Mouse (Mus musculus) layer of hippocampus, adult 2 months (tissue): ENCODE results near the gene Coro1c. TPM values are rescaled to one million over a fixed set of nuclear protein-coding genes. Genes with fewer than 3 reads are reported as not detected.

Experiments
- DNase-seq, 2 experiments: peaks; one replicate each; pipeline ENCODE4 v3.0.0; 2022; ENCODE audit warnings: low spot score in 2 of 2
- H3K27ac ChIP-seq: fragments of 200-600 bp; 2 replicates; pipeline ENCODE4 v1.8.1; 2022
- H3K4me3 ChIP-seq: fragments of 200-600 bp; 2 replicates; pipeline ENCODE4 v1.8.1; 2022; ENCODE audit warnings: mild to moderate bottlenecking
- CTCF ChIP-seq: fragments of 200-600 bp; conservative IDR thresholded peaks from 2 replicates; pipeline ENCODE4 v1.8.1; 2022; ENCODE audit warnings: antibody characterized with exemption, mild to moderate bottlenecking, moderate library complexity
- total RNA-seq, 2 experiments: library from RNA; stranded (reverse); gene quantifications; 2 replicates each; pipeline ENCODE4 v1.2.3; 2021

The Coro1c gene
- total RNA-seq, 2 experiments from 2014 or later: 95.2 to 101 TPM

DNA sequence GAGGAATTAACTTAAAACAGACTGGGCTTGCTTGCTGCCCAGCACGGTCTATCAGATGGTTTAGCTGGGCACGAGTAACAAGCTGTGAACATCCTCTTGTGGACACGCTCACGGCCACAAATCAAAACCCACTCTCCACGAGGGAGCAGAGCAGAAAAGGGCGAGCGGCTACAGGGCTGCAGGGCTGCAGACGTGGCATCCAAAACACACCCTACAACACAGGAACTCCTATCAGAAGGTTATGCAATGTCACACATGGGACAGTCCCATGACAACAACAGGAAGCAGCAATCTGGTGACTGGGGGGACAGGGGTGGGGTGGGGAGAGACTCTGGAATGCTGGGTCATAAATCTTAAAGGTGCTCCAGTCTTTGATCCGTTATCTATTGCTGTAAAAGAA lies 10.1 kb upstream of the Coro1c start:
- Histone ChIP-seq H3K4me3 (no peak overlapping the region), H3K27ac (no peak overlapping the region)
- no peak for DNase-seq
- TF ChIP-seq CTCF: no peak

DNA sequence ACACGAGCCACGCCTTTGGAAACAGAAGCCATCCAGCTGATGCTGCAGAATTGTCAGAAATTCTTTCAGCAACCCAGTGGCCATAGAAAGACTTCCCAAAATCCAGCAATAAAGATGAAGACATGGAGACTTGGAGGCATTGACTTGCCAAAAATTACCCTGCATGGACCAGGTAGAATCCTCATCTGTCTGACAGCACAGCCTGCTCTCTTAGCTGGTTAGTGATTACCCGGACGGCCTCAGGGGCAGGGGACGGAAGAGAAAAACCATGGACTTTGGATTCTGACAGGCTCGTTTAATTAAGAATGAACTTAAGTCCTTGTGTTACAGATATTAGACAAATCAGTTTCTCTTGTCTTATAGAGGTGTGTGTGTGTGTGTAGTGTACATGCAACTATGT lies 2.1 kb upstream of the Coro1c start:
- no peak for DNase-seq
- Histone ChIP-seq H3K4me3 (no peak overlapping the region), H3K27ac (no peak overlapping the region)
- no peak for TF ChIP-seq CTCF

DNA sequence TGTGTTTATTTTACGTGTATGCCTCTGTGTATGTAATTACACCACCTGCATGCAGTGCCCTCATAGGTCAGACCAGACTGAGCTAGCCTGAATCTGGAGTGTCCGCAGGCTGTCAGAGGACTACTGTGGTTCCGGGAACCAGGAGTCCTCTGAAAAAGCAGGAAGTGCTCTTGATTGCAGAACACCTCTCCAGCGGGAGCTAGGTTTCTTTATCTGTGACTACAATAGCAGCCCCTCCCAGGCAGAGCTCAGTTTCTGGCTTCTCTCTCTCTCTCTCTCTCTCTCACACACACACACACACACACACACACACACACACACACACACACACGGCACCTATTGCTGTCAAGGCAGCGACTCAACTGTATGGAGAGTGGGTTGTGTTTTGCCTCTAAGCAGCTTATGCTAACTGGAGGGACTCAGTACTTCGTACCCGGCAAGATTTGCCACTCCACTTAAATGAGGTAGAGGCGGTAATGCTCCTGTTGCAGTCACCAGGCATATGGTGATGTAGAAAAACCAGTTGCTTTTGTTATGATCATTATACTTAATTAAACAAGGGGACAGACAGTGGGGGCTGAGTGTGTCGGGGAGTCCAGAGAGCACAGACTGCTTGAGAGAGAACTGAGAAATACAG lies 1.6 kb upstream of the Coro1c start:
- peak in 1 of 2 experiments; percentile 35 for DNase-seq
- H3K27ac ChIP-seq: no peak overlapping the region

DNA sequence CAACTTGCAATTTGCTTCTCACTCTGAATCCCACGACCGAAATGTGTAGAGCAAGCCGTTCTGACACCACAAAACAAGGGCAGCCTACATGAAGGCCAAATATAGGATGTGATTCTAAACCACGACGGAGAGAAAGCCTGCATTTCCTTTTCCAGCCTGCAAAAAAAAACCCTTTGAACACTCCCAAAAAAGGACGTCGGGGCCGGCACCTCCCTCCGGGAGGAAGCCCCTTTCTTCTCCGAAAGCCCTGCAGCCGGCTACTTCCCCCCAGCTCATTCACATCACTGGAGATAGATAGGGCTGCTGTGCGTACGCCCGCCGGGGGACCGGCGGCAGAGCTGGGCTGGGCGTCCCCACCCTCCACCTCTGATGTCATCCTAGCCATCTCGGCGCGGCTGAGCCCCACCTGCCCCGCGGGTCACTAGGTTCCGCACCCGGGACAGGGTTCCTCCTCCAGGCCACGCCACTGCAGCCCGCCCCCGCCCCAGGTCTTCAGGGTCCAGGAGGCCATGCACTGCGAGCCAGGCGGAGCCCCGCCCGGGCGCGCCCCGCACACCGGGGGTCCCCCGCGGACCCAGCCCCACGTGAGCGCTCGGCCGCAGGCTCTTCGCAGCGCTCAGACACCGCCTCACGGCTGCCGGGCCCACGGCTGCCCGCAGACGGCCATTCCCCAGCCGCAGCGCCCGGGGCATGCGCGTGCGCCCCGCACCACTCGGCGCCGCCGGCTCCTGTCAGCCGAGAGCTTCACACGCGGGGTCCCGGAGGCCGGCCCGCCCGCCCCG lies 581 bp downstream of the Coro1c start:
- peak in 1 of 2 experiments; percentile 41 for DNase-seq
- Histone ChIP-seq H3K4me3 (peak overlapping the region; percentile 83), H3K27ac (peak overlapping the region; percentile 95)
- peak; percentile 38 for TF ChIP-seq CTCF

More for the DNA sequence above, 1.6 kb upstream of the Coro1c start:
- TF ChIP-seq CTCF: no peak
- no peak overlapping the region for H3K4me3 ChIP-seq

DNA sequence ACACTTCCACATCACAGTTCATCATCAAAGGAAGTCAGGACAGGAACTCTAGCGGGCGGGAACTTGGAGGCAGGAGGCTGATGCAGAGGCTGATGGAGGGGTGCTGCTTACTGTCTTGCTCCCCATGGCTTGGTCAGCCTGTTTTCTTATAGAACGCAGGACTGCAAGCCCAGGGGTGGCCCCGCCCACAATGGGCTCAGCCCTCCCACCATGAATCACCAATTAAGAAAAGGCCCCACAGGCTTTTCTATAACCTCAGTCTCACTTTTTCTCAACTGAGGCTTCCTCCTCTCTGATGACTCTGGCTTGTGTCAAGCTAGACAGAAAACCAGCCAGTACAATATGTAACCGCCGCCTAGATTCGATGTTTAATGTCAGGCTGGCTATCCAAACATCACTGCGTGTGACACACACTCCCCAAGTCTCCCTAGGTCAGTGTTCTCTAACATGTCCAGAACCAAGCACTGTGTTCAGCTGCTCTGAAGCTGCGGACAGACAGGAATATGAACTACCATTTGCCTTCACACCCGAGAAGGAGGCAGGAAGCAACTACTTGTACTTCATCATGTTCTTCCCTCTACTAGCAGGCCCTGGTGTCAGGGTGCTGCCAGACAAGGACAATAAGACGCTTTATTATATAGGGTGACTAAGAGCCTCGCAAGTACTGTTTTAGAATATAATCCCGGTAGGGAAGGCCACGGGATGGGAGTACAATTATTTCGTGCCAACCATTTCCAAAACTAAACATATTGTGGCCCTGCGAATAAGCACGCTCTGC lies 1.4 kb downstream of the Coro1c start:
- no peak for DNase-seq

DNA sequence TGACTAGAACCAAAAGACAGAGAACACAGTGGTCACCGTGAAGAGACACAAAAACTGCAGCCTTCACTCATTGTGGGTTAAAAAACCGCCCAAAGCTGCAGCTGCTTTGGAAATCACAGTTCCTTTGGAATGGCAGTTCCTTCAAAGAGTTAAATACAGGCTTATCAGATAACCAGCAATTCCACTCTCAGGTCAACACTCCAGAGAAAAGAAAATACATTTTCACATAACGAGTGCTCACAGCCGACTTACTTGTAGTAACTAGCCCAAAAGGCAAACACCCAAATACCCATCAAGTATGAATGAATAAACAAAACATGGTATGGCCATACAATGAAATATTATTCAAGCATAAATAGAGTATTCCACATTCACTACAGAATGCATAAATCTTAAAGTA lies 3.6 kb downstream of the Coro1c start:
- TF ChIP-seq CTCF: no peak
- no peak overlapping the region for H3K27ac ChIP-seq
- no peak for DNase-seq
- H3K4me3 ChIP-seq: no peak overlapping the region

More for the DNA sequence above, 1.4 kb downstream of the Coro1c start:
- Histone ChIP-seq H3K4me3 (peak overlapping the region; percentile 83), H3K27ac (peak overlapping the region; percentile 95)
- no peak for TF ChIP-seq CTCF

DNA sequence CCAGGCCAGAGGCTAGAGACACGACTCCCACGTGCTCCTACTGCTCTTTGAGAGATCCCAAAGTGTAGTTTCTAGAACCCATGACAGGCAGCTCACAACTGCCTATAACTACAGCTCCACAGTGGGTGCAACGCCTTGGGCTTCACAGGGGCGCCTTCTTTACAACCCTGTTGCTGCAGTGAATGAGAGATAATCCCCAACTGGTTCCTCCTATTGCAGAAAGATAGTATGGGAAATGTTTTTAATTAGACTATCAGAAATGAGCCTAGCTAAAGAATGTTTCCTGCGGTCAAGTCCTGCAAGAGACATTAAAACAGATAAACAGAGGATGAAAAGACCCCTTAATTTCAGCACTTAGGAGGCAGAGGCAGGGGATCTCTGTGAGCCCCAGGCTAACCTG lies 5.6 kb downstream of the Coro1c start:
- H3K4me3 ChIP-seq: no peak overlapping the region
- H3K27ac ChIP-seq: no peak overlapping the region
- no peak for DNase-seq
- TF ChIP-seq CTCF: no peak

DNA sequence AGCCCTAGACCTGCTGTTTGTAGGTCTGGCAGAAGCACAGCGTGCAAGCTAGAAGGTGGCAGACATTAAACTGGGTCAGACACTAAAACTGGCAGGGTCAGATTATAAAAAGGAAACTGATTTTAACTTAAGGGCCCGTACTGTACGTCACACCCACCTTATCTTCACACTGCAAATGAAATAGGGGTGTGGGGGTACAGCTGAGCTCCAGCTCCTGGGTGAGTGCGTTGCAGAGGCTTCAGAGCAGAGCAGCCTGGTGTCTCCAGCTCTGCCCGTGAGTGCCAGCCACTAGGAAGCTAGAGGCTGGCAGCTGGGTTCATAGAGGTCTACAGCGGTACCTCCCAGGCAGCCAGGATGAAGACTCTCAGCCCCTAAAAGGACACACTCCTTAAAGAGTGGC lies 6.5 kb downstream of the Coro1c start:
- no peak overlapping the region for H3K4me3 ChIP-seq
- DNase-seq: no peak
- H3K27ac ChIP-seq: no peak overlapping the region
- TF ChIP-seq CTCF: no peak

DNA sequence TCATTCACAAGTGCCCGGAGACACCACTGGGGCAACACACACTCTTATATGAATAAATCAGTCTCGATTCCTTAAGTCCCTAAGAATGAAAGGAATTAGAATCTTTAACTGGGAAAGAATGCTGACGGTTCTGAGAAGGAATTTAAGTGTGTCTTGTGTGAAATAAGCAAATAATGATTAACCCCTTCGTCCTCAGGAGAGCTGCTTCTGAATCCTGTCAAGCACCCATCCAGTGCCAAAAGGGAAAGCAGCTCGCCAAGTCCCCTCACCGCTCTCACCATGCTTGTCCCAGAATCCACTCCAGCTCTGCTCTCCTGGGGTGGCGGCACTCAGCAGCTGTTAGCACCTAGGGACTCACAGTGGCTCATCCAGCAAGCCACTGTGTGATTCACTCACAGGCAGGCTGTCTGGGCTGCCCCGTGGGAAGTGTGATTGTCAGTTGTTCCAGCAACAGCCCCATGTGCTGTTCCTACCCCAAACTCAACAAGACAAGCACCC lies 7.4 kb downstream of the Coro1c start:
- Histone ChIP-seq H3K4me3 (no peak overlapping the region), H3K27ac (no peak overlapping the region)
- no peak for TF ChIP-seq CTCF
- no peak for DNase-seq

DNA sequence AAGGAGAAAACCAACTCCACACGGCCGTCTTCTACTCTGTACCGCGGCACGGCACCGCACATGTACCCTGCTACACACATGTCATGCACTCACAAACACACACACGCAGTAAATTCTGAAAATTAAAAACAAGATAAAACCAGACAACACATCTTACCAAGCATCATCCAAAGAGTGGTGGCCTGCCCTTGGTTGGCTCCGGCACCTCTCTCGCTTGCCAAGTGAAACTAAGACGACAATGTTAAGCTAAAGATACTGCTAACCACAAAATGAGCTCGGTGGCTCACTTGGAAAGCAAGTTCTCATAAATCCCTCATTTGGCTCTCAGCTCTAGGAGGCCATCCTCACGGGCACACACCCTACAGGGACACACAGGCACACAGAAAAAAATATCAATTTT lies 9.0 kb downstream of the Coro1c start:
- DNase-seq: no peak
- TF ChIP-seq CTCF: no peak
- Histone ChIP-seq H3K27ac (no peak overlapping the region), H3K4me3 (no peak overlapping the region)

DNA sequence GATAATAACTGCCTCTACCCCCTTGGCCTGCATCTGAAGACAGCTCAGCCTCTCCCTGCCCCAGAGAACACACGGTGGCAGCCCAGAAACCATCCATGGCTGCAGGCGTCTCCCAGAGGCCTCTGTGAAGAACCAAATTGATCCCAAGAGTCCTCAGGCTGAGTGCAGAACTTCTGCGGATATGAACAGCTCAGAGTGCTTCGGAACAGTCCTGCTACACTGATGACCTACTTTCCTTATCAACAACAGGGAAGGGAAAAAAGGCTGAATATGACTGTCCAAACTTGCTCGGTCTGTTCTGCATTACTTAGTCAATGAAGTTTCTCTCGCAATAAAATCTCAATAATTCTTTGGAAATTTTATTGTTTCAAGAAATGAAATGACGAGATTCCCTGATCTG lies 16.6 kb downstream of the Coro1c start:
- no peak overlapping the region for H3K4me3 ChIP-seq
- H3K27ac ChIP-seq: no peak overlapping the region
- no peak for DNase-seq
- no peak for TF ChIP-seq CTCF

DNA sequence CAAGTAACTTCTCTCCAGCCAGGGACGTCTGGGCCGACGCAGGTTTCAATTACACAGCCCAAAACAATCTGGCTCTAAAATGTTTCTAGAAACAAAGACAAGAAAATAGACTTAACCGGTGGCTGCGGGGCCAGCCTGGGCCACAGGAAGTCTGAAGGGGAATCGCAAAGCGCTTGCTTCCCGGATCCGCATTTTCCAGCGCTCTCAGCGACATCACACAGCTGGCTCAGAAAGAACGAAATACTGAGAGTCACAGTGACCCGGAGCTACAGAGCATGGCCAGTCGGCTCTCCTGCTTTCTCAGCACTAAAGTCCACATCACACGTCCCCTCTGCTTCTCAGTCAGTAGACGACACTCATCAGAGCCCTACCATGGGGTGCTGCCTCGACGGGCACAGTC lies 17.7 kb downstream of the Coro1c start:
- Histone ChIP-seq H3K27ac (peak overlapping the region; percentile 21; the same call in 1 of the 2 replicates), H3K4me3 (no peak overlapping the region)
- no peak for TF ChIP-seq CTCF
- no peak for DNase-seq

DNA sequence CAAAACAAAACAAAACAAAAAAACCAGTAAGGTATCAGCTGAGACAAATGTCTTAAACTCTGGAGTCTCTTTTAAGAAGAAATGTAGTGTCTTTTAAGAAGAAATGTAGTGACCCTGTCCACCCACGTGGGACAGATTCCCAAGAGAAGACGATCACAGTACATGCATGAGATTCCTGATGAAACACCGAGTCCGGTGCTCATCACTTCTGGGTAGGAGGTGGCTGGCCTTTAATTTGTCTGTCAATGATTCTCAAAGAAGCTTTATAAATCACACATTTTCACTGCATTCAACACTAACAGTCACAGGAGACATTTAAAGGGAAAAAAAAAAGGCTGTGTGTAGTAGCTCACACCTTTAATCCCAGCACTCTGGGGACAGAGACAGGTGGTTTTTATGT lies 18.6 kb downstream of the Coro1c start:
- DNase-seq: no peak
- Histone ChIP-seq H3K4me3 (no peak overlapping the region), H3K27ac (no peak overlapping the region)
- no peak for TF ChIP-seq CTCF
